Mouse (Mus musculus) heart, postnatal 25 days (tissue): ENCODE data around the gene Jak1. TPM values are rescaled to one million over a fixed set of nuclear protein-coding genes. Genes with fewer than 3 reads are reported as not detected.

Source experiments
- DNase-seq: peaks from one replicate; pipeline ENCODE4 v3.0.0; 2022; ENCODE audit warnings: low spot score
- intact Hi-C: fragments of 180-260 bp; cut with DNase I; formaldehyde crosslinking; loops from one replicate; pipeline ENCODE4 v1.15.1; 2025
- total RNA-seq, 2 experiments: library from RNA; stranded (reverse); gene quantifications; 2 replicates each; pipeline ENCODE4 v1.2.3; 2021

The Jak1 gene
- total RNA-seq, 2 experiments from 2014 or later: 82.4 to 86.7 TPM

GRCm38 (mm10) chr4:101199433-101200081 lies 65.5 kb downstream of the Jak1 start:
- intact Hi-C loops: loop anchor here (5.0 kb wide), 1 partner anchor 63 kb away; no protein-coding TSS in a partner anchor

GRCm38 (mm10) chr4:101198333-101198732 lies 66.7 kb downstream of the Jak1 start:
- intact Hi-C loops: loop anchor here (5.0 kb wide), 1 partner anchor 64 kb away; no protein-coding TSS in a partner anchor
- DNase-seq: peak; percentile 52

More at GRCm38 (mm10) chr4:101199433-101200081, 65.5 kb downstream of the Jak1 start:
- no peak for DNase-seq

- intact Hi-C loops: loop anchor here (5.0 kb wide), 1 partner anchor 65 kb away; no protein-coding TSS in a partner anchor
- no peak for DNase-seq
These were observed 67.5 kb downstream of the Jak1 start for GRCm38 (mm10) chr4:101197421-101198170.

- no peak for DNase-seq
- intact Hi-C loops: loop anchor here (5.0 kb wide), 1 partner anchor 66 kb away; no protein-coding TSS in a partner anchor
These were observed 68.7 kb downstream of the Jak1 start for GRCm38 (mm10) chr4:101196407-101196806.

GRCm38 (mm10) chr4:101194170-101194569 lies 70.9 kb downstream of the Jak1 start:
- intact Hi-C loops: no loop called here
- DNase-seq: no peak

GRCm38 (mm10) chr4:101192241-101192976 lies 72.7 kb downstream of the Jak1 start:
- intact Hi-C loops: no loop called here
- DNase-seq: no peak

- intact Hi-C loops: no loop called here
- no peak for DNase-seq
These were observed 77.7 kb downstream of the Jak1 start for GRCm38 (mm10) chr4:101187381-101187780.

- DNase-seq: no peak
- intact Hi-C loops: no loop called here
These were observed 78.5 kb downstream of the Jak1 start for GRCm38 (mm10) chr4:101186591-101186990.

GRCm38 (mm10) chr4:101185216-101185615 lies 79.9 kb downstream of the Jak1 start:
- no peak for DNase-seq
- intact Hi-C loops: no loop called here

GRCm38 (mm10) chr4:101182603-101183011 lies 82.5 kb downstream of the Jak1 start:
- no peak for DNase-seq
- intact Hi-C loops: loop anchor here (5.0 kb wide), 2 partner anchors 80 to 110 kb away; no protein-coding TSS in a partner anchor

GRCm38 (mm10) chr4:101180681-101181080 lies 84.4 kb downstream of the Jak1 start:
- DNase-seq: no peak
- intact Hi-C loops: loop anchor here (5.0 kb wide), 2 partner anchors 82 to 112 kb away; no protein-coding TSS in a partner anchor

- intact Hi-C loops: loop anchor here (2.0 to 5.0 kb wide), 3 partner anchors 55 to 112 kb away; no protein-coding TSS in a partner anchor
These were observed 85.2 kb downstream of the Jak1 start for GRCm38 (mm10) chr4:101179836-101180235.

GRCm38 (mm10) chr4:101179076-101179475 lies 86.0 kb downstream of the Jak1 start:
- DNase-seq: no peak
- intact Hi-C loops: loop anchor here (2.0 kb wide), 1 partner anchor 56 kb away; no protein-coding TSS in a partner anchor

More at GRCm38 (mm10) chr4:101179836-101180235, 85.2 kb downstream of the Jak1 start:
- no peak for DNase-seq

- DNase-seq: no peak
- intact Hi-C loops: loop anchor here (2.0 kb wide), 1 partner anchor 57 kb away; no protein-coding TSS in a partner anchor
These were observed 87.3 kb downstream of the Jak1 start for GRCm38 (mm10) chr4:101177796-101178195.

- intact Hi-C loops: no loop called here
- peak; percentile 20 for DNase-seq
These were observed 89.0 kb downstream of the Jak1 start for GRCm38 (mm10) chr4:101176123-101176522.

- DNase-seq: no peak
- intact Hi-C loops: no loop called here
These were observed 90.0 kb downstream of the Jak1 start for GRCm38 (mm10) chr4:101174916-101175625.

GRCm38 (mm10) chr4:101172738-101173137 lies 92.3 kb downstream of the Jak1 start:
- no peak for DNase-seq
- intact Hi-C loops: no loop called here

- DNase-seq: no peak
- intact Hi-C loops: loop anchor here (2.0 to 5.0 kb wide), 4 partner anchors 99 to 289 kb away; partner anchors contain the start of gene Jak1
These were observed 96.8 kb downstream of the Jak1 start for GRCm38 (mm10) chr4:101168189-101168778.

- intact Hi-C loops: loop anchor here (2.0 to 5.0 kb wide), 4 partner anchors 100 to 290 kb away; partner anchors contain the start of gene Jak1
- no peak for DNase-seq
These were observed 97.3 kb downstream of the Jak1 start for GRCm38 (mm10) chr4:101167777-101168176.
